Mouse (Mus musculus): ENCODE results near the gene Cpeb3.

- no peak for TF ChIP-seq CTCF (IDR thresholded peaks at IDR 0.05; ENCODE audit: insufficient read depth, low read depth, low read length)
- no peak for TF ChIP-seq POLR2A (IDR thresholded peaks at IDR 0.05; ENCODE audit: insufficient read depth, low read depth, low read length)
Observed at GRCm38 (mm10) chr19:37075690-37076089, 132.7 kb downstream of the Cpeb3 start.
